8 mouse cellular contexts compared by ENCODE assay signal in genomic region chr14:79397321-79398122, GRCm38 (mm10). TPM values are rescaled to one million over a fixed set of nuclear protein-coding genes. Genes with fewer than 3 reads are reported as not detected.
A peak's percentile ranks its signal among the peaks of the same experiment; 100 is the strongest.
DNase-seq lines count a peak whose midpoint lies in the region; TF ChIP-seq lines count a peak whose summit lies in the region.

Mtrf1 (plus strand) TSS chr14:79397772.

- intact Hi-C loops in left cerebral cortex, adult 2 months (cut with DNase I): no loop called here

- 17% methylated on average over 22 of the region's 23 CpGs for WGBS in macrophage (ENCODE audit: missing documents)

- H3K79me2 ChIP-seq in macrophage (ENCODE audit: inconsistent target): peaks cover 9% of the 10 kb centered on the region; the same call in 1 of the 2 replicates

- DNase-seq in T-cell, adult 2 months (ENCODE audit: low spot score): peak; percentile 73
- DNase-seq in cerebellum, postnatal 36 days: peak; percentile 61 to 74
- DNase-seq in gastrocnemius, adult 18-20 months (ENCODE audit: low spot score): peak; percentile 70
- peak; percentile 53 for DNase-seq in hindlimb bud, embryonic 11.5 days (ENCODE audit: extremely low spot score, low read depth, low spot score)
- peak; percentile 63 to 66 for DNase-seq in left cerebral cortex, adult 2 months (ENCODE audit: extremely low spot score in 1 of 2, low spot score in 2 of 2)
- DNase-seq in retina, postnatal 7 days (ENCODE audit: low read depth, low spot score): peak; percentile 62
- peak; percentile 32 for DNase-seq in urinary bladder, adult 2 months (ENCODE audit: low spot score)

- H3K4me3 ChIP-seq in left cerebral cortex, adult 2 months: peak within 1 kb of the TSS; percentile 52
- peak within 1 kb of the TSS; percentile 60 for H3K4me3 ChIP-seq in macrophage (ENCODE audit: inconsistent target)

- peak; percentile 3 for TF ChIP-seq CTCF in left cerebral cortex, adult 2 months (IDR thresholded peaks at IDR 0.05)

- H3K27ac ChIP-seq in left cerebral cortex, adult 2 months: peak within 1 kb of the TSS; percentile 96
- peak within 1 kb of the TSS; percentile 79 for H3K27ac ChIP-seq in macrophage

- H3K36me3 ChIP-seq in macrophage (ENCODE audit: inconsistent target): peaks cover 14% of the 10 kb centered on the region; the same call in 1 of the 2 replicates

RNA-seq across cellular contexts. Expression of gene Mtrf1, which starts in this region (rescaled TPM):
- total RNA-seq in gastrocnemius, adult 18-20 months (2021): 10 to 100 TPM in 1 of 2 experiments, 1 to 10 TPM in 1; 9.8 to 11.0 TPM
- 1 to 10 TPM; 5.0 to 6.7 TPM for total RNA-seq in left cerebral cortex, adult 2 months (2021)
- total RNA-seq in macrophage (2018; cell fraction: chromatin; rRNA removed): 10 to 100 TPM in 5 of 26 experiments, 1 to 10 TPM in 20, under 1 TPM in 1; 0.75 to 13.9 (median 4.9) TPM
- total RNA-seq in macrophage (2018; cell fraction: cytosol; rRNA removed): 10 to 100 TPM in 2 of 26 experiments, 1 to 10 TPM in 24; 2.5 to 10.4 (median 7.1) TPM
- 10 to 100 TPM in 1 of 26 experiments, 1 to 10 TPM in 23, under 1 TPM in 2; 0.72 to 10.3 (median 3.5) TPM for total RNA-seq in macrophage (2018; cell fraction: nucleus; rRNA removed)
- polyA plus RNA-seq in macrophage (2018): 6.9 to 8.0 TPM (median 7.7 TPM) in 3 replicates
- 6.4 and 6.6 TPM in 2 replicates for polyA plus RNA-seq in urinary bladder, adult 2 months (2012; rRNA removed)

Comparison
In these comparisons a context has a peak if more than half of its experiments do, and no peak if none do; other contexts are left out.
1. Peak in every context shown above with its lines: DNase-seq, H3K4me3 ChIP-seq and H3K27ac ChIP-seq.